Mouse (Mus musculus) kidney, adult 11 months (tissue): ENCODE data around the gene Olfr1385.
"Not testable (repeated sequence)": the region's sequence is repeated elsewhere in the genome, so short reads cannot be mapped to it uniquely, and the experiment has no call there.

Source experiments
- DNase-seq: peaks from one replicate; pipeline ENCODE4 v3.0.0; 2022

Gene Olfr1385

GRCm38 (mm10) chr11:49488770-49489169, at the start of gene Olfr1385:
Gene Olfr1385 (plus strand): TSS chr11:49489070.
- DNase-seq = not testable (repeated sequence)

- no peak for DNase-seq
Observed at GRCm38 (mm10) chr11:49455043-49455442, 33.8 kb upstream of the Olfr1385 start, which contains the start of gene Olfr1387. Gene Olfr1387 (plus strand): TSS chr11:49455343.

- DNase-seq = not testable (repeated sequence)
Observed at GRCm38 (mm10) chr11:49464746-49465145, 24.1 kb upstream of the Olfr1385 start, which contains the start of gene Olfr1386. Gene Olfr1386 (plus strand): TSS chr11:49465046.

- no peak for DNase-seq
Observed at GRCm38 (mm10) chr11:49485973-49486372, 2.9 kb upstream of the Olfr1385 start.

GRCm38 (mm10) chr11:49518086-49518485, 29.2 kb downstream of the Olfr1385 start:
- DNase-seq = no peak

GRCm38 (mm10) chr11:49519348-49519747, 30.5 kb downstream of the Olfr1385 start, which contains the start of gene Olfr1383:
Gene Olfr1383 (plus strand): TSS chr11:49519648.
- DNase-seq = no peak

GRCm38 (mm10) chr11:49527947-49528346, 39.1 kb downstream of the Olfr1385 start, which contains the start of gene Olfr1382:
Gene Olfr1382 (plus strand): TSS chr11:49528247.
- no peak for DNase-seq

GRCm38 (mm10) chr11:49532761-49533160, 43.9 kb downstream of the Olfr1385 start:
- no peak for DNase-seq

GRCm38 (mm10) chr11:49536631-49537030, 47.8 kb downstream of the Olfr1385 start:
- DNase-seq = not testable (repeated sequence)

- DNase-seq = not testable (repeated sequence)
Observed at GRCm38 (mm10) chr11:49543149-49543548, 54.3 kb downstream of the Olfr1385 start, which contains the start of gene Olfr1381. Gene Olfr1381 (plus strand): TSS chr11:49543449.
